Mouse (Mus musculus): ENCODE measurements at regions not wholly inside any gene's neighbourhood (a gene's known extent, or its start where the extent isn't known, plus 50 kb on each side); places are given as distances from the start of the nearest gene placed in this dataset.

GRCm38 (mm10) chr1:35388181-35388580, 538.4 kb downstream of the Plekhb2 start:
- TF ChIP-seq CTCF (IDR thresholded peaks at IDR 0.05; ENCODE audit: extremely low read depth, insufficient read depth, insufficient read length, insufficient replicate concordance) (peak; percentile 28; the same call in 1 of the 2 replicates), POLR2A (IDR thresholded peaks at IDR 0.05; ENCODE audit: low read depth, low read length) (no peak)
